Mouse (Mus musculus) ovary, adult 18-20 months (tissue): ENCODE measurements at regions not wholly inside any gene's neighbourhood (a gene's known extent, or its start where the extent isn't known, plus 50 kb on each side); places are given as distances from the start of the nearest gene placed in this dataset.

Source experiments
- DNase-seq: peaks from one replicate; pipeline ENCODE4 v3.0.0; 2022; ENCODE audit warnings: low spot score, mixed read lengths

DNA sequence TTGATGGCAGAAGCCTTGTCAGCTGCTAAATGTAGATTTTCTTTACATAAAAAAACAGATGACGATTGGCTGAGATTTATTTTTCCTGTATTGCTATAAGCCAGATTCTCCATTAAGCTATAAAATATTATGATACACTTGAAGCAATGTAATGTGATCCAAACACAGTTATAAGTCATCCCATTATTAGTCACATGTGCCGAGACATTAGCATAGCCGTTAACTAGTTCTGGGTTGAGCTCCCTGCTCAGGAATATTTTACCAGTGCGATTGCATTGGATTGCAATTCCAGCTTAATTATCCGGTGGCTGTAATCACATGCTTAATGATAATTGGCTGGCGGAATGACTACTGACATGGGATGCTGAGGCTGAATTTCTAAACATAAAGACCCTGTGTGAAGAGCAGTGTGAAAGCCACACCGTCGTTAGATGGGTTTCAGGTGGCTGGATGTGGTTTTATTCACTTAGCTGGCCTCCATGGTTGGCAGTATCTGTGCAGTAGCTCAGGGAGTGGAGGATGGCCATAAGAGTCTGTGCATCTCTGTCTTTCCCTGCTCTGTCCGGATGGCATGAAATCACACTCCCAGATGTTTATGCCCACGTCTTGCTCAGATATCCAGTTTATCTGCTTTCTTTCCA lies 344.7 kb downstream of the Slc4a3 start:
- DNase-seq = no peak

DNA sequence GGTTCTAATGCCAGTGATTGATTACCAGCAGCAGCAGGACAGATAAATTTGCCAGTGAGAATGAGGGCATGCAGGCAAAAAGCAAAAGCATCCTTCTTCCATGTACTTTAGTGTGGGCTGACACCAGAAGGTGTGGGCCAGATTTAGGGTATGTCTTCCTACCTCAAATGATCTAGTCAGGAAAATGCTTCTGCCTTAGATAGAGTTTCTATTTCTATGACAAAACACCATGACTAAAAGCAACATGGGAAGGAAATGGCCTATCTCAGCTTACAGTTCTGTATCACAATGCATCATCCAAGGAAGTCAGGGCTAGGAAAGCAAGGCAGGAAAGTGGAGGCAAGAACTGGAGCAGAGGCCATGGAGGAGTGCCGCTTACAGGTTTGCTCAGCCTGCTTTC lies 349.5 kb downstream of the Slc4a3 start:
- no peak for DNase-seq

DNA sequence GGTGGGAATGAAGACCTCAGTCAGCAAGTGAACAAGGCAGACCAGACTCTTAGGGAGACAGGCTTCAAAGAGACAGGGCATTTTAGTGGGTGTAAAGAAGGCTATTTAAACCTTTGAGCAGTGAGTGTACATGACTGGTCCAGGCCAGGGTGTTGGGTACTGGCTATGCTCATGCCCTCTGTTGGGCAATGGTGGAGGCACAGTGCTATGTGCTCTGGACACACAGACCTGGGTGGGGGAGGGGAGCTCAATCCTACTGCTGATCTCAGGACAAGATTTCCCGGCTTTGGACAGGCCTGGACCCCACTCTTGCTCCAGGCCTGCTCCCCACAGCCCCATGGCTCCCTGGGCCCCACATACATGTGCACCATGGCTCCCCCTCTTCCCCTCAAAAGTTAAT lies 355.1 kb downstream of the Slc4a3 start:
- no peak for DNase-seq

DNA sequence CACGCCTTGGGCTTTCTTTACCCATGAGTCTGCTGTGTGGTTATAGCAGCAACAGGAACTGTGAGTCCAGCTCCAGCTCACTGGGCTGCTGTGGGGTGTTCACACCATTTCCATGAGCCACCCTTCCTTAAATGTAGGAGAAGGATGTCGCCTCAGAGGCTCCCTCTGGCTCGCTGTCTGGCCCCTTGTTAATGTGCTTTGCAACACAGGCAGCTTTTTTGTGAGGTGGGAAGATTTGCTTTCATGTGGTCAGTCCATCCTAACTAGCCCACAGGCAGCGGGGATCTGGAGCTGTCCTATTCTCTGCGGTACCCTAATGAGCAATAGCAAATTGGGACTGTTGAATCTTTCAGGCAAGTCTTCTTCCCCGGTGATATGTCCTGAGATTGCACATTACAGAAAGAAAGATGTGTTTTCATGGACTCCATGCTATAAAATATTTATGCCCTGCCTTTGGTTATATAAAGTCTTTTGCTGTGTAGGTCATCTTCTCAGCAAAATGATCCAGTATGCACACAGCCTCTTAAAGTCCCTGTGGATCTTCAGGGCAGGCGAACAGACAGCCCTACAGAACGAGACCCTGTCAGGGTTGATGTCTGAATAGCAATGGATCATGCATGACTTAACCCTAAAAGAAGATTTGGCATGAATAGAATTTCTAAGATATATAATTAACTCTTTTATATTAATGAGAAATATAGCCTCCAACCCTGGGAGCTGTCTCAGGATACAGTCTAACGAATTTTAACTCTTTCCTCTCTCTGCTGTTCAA lies 359.8 kb downstream of the Slc4a3 start:
- DNase-seq = no peak

DNA sequence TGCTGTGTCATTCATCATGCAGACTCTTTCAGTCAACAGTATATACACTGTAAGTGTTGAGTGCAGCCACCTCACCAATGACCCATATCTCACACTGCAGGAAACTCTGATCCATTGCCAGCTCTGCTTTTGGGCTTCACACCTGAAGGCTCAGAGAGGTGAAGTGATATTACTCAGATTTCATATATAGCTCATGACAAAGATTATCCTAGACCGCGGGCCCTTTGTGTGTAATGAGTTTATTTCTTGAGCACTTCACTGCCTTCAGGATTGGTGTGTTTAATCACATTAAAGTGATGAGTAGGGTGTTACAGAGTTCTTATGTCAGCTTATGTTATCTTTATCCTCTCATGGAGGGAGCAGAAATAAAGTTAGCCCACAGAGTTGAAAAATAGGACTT lies 369.2 kb downstream of the Slc4a3 start:
- DNase-seq = no peak

DNA sequence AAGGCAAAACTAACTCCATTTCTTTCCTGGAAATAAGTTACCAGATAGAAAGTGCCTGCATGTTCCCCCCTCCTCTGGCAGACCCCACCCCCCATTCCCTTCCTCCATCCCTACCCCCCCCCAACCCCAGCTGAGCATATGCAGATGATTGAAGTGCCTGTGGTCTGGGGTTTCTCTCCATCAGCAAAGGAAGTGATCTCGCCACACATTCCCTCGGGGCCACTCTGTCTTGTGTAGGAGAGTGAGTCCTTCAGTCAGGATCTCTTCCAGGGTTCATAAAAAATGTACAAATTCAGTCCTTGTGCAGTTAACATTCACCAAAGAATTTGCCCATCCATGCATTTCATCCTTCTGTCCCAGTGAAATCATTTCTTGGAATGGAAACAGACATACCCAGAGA lies 370.1 kb downstream of the Slc4a3 start:
- no peak for DNase-seq

DNA sequence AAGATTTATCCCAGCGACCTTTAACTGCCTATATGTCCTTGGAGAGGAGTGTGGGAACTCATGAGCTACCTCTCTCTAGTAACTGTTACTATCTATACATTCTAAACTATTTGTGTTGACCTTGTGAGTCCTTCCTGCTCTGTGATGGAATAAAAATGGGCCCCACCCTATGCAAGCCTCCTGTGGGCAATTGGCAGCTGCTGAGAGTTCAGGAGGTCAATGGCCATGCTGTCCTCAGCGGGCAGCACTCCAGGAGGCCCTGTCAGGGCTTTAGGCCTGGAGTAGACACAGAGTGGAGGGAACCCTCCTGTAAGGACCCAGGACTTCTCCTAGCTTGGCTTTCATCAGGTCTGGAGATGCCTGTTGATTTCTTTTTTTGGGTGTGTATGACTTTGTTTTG lies 373.1 kb downstream of the Slc4a3 start:
- DNase-seq = no peak

DNA sequence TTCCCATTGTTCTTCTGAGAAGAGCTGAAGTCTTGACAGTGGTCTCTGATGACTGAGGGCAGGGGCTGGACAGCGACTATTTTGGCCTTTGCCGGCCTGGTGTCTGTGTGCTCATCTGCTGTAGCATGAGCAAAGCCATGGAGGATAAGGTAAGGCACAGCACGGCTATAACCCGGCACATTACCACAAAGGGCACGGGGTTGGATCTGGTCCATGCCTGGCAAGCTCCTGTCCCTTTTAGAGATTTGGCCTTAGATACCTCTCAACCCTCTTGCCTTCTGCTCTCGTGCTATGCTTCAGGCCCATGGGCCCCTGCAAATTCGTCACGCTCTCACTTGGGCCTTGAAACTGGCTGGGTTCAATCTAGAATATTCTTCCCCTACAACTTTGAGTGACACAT lies 379.0 kb downstream of the Slc4a3 start:
- DNase-seq = no peak

DNA sequence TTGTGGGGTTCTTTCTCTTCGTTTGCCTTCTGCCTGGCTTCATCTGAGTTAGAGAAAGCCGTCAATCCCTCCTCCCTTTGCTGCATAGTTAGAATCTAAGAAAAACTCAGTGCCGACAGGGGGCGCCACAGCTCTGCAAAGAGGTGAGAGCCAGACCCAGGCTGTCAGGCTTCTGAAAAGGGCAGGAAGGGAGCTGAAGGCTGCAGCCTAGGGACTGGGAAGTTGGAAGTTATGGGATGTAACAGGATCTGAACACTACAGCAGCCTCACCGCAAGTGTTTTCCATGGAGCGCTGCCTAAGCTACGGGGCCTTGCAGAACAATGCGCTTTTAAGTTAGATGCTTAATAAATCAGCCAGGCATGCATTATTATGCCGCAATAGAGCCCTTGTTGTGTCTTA lies 379.7 kb downstream of the Slc4a3 start:
- peak; percentile 79 for DNase-seq

DNA sequence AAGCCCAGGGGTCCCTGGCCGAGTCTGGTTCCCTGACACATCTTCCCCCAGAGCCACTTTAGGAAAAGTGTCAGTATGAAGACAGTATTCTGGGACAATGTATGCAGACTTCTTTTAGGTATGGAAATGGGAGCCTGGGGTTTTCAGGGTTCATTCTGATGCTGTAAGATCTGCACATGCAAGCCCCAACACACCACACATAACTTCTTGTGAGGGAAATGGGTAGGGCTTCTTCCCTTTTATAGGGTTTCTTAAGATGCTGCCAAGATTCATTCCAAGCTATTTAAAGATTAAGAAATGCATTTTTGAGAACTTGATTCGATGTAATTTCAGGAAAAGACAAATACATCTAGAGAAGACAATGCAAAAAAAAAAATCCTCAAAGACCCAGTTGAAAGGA lies 385.8 kb downstream of the Slc4a3 start:
- no peak for DNase-seq

DNA sequence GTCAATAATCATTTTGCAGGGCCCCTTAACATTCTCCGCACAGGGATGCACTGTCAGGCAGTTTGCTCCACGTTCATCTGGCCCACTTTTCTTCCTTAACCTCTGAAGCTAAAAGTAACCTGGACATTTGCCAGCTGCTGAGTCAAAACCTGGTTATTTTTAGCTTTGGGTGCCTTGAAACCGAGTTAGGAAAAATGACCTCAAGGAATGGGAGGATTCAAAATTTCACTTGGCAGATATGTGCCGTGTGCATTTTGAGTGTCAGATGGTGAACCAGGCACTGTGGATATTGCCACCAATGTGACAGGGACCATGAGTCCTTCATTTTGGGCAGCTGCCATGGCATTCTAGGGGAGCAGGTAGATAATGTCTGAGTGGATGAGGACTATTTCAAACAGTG lies 387.8 kb downstream of the Slc4a3 start:
- no peak for DNase-seq

DNA sequence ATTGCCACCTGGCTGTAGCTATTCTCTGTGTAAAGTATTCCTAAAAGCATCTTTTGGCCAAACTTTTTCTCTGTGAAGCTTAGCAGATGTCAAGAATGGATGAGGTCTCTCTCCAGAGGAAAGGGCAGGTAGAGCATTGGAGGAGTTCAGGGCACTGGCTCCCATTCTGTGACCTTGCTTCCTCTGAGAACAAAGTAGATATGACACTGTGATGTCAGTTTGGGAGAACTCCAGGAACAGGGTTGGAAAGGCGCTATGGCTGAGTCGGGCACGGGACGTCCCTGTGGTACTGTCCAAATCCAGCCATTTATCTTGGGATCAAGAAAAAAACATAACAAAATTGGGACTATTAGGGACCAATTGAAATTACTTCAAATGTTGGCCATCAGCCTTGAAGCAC lies 388.7 kb downstream of the Slc4a3 start:
- DNase-seq = no peak

DNA sequence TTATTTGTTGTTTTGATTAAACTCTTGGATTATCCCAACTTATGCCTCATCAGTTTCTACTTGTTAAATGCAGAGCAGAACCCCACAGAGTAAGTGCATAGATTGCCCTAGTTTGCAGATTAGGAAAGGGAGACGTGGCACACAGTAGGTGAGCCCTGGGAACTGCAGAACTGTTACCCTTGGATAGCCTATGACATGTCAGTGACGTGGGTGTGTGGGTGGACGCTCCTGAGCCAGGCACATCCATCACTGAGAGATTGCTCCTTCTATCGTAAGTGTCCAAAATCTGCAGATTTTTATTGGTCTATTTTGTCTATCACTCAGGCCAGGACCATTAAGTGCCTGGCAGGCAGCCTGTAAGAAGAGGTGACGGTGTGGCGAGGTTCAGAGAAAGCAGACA lies 389.8 kb downstream of the Slc4a3 start:
- no peak for DNase-seq

DNA sequence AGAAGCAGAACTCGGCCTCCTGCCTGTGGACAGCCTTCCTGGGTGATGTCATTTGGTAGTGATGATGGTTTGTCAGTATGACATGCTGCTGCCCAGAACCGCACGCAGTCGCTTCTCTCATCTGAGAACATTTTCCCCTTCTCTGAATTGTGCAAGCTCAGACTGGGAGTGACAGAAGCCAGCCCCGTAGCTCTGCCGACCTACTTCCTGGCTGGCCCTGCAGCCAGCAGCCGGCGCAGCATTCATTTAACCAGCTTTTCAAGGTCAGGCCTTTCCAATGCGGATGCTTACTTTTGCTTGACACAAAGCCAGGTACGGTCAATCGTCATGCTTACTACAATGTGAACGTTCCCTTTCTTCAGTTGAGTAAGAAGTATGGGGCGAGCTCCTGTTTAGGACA lies 390.5 kb downstream of the Slc4a3 start:
- no peak for DNase-seq

DNA sequence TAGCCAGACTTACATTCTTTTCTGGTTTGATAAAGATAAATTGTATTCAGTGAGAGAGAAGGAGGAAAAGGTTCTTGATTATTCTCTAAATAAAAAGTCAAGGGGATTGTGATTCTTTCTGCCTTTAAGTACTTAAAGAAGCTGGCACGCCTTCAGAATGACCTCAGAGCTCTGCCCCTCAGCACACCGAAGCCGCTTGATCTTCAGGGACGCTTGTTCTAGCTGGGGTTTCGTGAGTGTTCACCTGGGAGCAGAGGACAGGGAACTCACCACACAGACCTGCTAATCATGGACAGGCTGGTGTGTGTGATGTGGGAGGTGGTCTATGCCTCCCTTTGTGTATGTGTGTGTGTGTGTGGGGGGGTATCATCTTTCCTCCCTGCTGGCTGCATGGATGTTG lies 391.3 kb downstream of the Slc4a3 start:
- DNase-seq = no peak

DNA sequence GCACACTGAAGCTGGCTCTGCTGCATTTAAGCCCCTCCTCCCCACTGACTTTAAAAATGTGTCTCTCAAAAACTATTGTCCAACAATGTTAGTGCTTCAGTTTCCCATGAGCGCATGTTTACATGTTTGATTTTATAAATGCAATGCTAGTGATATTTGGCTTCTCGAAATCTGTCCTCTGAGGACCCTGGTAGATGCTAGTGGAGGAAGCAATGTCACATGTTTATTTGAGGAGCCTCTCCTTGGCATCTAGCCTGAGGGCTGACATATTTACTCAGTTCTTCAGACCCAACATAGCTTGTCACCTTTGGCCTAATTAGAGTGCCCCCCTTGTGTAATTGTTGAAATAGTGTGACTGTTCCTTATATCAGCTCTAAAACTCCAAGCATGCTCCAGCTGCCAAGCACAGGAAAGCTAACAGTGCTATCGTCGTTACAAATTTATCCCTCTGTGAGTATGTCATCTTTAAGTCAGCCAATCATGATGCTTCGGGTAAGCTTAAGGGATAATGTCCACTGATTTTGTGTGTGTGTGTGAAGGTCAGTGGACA lies 400.3 kb downstream of the Slc4a3 start:
- DNase-seq = no peak

DNA sequence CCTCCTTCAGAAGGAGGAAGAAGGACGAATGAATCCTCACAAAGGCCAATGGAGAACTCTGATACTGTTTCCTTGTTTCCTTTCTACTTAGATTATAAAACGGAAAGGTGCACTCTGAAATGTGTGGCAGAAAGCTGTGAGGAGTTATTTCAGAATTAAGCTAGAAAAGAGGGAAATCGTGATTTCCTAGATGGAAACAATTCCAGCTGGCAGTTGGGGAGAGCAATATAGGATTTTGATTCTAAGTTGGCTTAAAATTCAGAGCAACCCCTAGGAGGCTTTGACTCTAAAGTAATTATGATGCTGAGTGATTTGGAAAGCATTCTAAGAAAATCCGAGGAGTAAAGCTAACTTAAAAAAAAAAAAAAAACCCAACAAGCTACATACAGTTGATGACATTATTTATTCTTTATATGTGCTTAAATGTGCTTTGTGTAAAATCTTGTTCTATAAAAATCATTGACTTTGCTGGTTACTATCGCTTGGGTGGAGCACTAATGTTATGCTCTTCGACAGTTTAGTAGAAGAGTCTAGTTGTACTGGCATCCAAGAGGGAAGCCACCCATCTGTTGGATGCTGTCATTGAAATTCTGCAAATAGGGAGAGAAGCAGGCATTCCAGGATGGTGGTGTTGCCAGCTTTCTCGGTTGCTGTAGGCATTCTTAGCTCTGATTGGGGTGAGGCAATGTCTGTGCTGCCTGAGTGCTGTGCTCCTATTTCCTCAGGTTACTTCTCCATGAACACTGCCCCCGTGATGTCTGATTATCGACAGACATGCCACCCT lies 432.3 kb downstream of the Slc4a3 start:
- DNase-seq = no peak

DNA sequence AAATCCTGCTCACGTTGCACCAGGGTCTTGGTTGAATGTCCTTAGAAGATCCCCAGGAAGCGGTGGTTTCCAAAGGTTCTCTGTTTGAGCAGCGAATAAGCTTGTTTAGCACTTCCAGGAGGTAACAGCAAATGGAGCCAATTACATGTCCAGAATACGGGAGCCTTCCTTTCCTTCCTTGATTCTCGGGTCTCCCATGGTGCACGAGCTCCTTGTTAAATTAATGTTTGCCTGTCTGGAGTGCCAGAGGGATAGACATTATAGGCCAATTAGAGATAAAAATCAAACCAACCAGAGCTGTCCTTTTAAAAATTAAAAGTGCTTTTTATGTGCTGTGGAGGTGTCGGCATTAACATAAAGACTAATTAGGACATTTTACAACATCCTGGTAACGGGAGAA lies 437.0 kb downstream of the Slc4a3 start:
- no peak for DNase-seq

DNA sequence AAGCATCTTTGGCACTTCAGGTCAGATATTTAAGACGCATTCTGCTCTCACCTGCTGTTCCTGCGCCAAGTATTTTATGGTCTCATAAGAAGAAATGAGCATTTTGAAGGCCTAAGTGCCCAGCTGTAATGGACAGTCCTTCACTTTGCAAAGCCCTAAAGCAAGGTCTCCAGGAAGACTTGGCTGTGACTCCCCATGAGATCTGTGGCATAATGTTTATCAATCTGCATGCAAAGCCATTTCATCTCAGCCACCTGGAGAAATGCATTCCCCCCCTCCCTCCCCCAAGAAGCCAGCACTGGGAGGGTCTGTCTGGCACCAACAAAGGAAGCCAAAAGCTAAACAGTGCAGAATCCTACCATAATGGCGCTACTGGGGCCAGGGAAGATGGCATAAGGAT lies 437.4 kb downstream of the Slc4a3 start:
- no peak for DNase-seq

DNA sequence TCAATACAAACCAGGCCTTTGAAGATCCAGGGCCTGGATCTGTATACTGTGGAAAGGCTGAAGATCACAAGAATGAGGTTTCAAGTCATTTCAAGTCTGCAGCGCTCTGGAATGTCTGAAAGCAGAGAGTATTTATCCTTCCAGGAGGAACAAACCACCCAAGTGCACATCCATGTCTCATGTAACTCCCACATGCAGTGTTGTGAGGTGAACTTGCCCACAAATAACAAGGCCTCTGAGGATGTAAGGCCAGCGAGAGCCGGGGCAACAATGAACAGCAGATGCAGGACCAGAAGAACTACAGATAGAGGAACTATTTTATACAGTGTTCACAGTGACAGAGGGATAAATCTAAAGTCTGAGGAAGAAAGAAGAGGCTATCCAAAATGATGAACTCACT lies 442.4 kb downstream of the Slc4a3 start:
- DNase-seq = no peak

DNA sequence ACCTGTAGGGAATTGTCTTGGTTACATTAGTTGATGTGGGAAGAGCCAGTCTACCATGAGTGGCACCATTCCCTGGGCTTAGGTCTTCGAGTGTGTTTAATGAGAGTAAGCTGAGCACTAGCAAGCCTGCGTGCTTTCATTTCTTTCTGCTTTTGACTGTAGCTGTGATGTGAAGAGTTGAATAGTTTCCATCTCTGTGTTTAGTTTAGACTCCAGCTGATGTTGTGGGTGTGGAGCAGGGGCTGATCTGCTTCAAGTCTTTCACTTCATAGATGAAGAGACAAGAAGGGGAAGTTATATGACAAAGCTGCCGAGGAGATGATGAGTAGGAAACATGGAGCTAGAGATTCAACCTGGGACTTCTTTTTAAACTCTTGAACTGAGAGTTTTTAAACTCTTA lies 446.0 kb downstream of the Slc4a3 start:
- no peak for DNase-seq

DNA sequence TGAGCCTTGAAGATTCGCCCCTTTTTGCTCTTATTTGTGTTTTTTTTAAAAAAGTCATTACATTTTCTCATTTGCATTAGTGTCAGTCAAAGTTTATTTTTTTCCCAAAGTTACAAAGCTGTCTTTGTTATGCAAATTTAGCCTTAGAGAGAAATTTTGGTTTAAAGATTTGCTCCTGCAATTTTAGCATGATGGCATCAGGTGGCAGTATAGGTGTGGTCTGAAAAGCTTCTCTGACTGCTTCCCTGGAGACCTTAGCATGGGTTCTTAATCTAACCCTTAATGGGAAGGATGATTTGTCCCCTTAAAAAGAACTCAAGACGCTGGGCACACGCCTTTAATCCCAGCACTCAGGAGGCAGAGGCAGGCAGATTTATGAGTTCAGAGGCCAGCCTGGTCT lies 451.2 kb downstream of the Slc4a3 start:
- no peak for DNase-seq

DNA sequence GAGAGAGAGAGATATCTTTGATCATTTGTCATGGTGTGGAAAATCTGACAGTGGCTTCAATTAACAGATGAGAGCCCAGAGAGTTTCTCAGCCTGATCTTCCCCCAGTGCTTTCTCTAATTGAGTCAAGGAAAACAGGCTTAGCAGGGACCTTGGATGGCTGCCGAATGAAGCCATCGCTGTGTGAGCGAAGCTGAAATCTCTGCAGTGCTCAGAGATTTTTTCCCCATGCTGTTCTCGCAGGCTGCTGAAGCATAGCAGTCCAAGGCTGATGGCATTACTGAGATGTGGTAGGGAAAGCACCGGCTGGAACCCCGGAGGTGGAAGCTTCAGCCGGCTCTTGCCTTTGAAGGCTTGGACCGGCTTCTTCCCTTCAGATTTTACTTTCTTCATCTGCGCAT lies 455.1 kb downstream of the Slc4a3 start:
- DNase-seq = peak; percentile 2
